Mouse (Mus musculus): ENCODE results near the gene Dcaf12l2. TPM values are rescaled to one million over a fixed set of nuclear protein-coding genes. Genes with fewer than 3 reads are reported as not detected.

Dcaf12l2 gene
- polyA plus RNA-seq (2015; fragmentation: Nextera tagmentation; extraction: Ambion mirVana) = 0.49 and 0.95 TPM in 2 replicates

GRCm38 (mm10) chrX:44367646-44368521, at the start of gene Dcaf12l2:
Gene Dcaf12l2 (minus strand): TSS chrX:44368342.

All from spleen, postnatal 0 days (tissue).